Mouse (Mus musculus) embryonic stem cell, embryonic (primary cell): ENCODE measurements at regions not wholly inside any gene's neighbourhood (a gene's known extent, or its start where the extent isn't known, plus 50 kb on each side); places are given as distances from the start of the nearest gene placed in this dataset.

ENCODE experiments used
- CTCF ChIA-PET, 4 experiments: fragments of 300-600 bp in 2 of 4; fragments of 350-600 bp in 2 of 4; sonication (Branson Sonifier 250); formaldehyde crosslinking; loops; one replicate each; lab custom pipeline; 2022; ENCODE audit warnings: inconsistent platforms in 2 of 4; lab: Charles Lee
- POLR2A ChIA-PET, 4 experiments: fragments of 300-600 bp in 2 of 4; fragments of 350-600 bp in 2 of 4; sonication (Branson Sonifier 250); formaldehyde crosslinking; loops; one replicate each; lab custom pipeline; 2022; ENCODE audit warnings: antibody characterized with exemption in 4 of 4, inconsistent platforms in 1 of 4; lab: Charles Lee

- POLR2A ChIA-PET: no interaction called here
- CTCF ChIA-PET: no interaction called here
These were observed 247.3 kb upstream of the Zc3h12c start for GRCm38 (mm10) chr9:52415706-52416105.

- ChIA-PET CTCF (interaction anchor here in 1 of 4 experiments (0.6 kb wide), 1 partner anchor 1547 kb away, joined by 4 read pairs; no protein-coding TSS in a partner anchor), POLR2A (no interaction called here)
These were observed 239.5 kb upstream of the Zc3h12c start for GRCm38 (mm10) chr9:52407841-52408240.

- POLR2A ChIA-PET: no interaction called here
- CTCF ChIA-PET: no interaction called here
These were observed 234.1 kb upstream of the Zc3h12c start for GRCm38 (mm10) chr9:52402496-52402895.

GRCm38 (mm10) chr9:52379031-52379430 is 210.7 kb upstream of the Zc3h12c start:
- ChIA-PET CTCF (no interaction called here), POLR2A (no interaction called here)

- POLR2A ChIA-PET: no interaction called here
- CTCF ChIA-PET: no interaction called here
These were observed 209.4 kb upstream of the Zc3h12c start for GRCm38 (mm10) chr9:52377761-52378160.

GRCm38 (mm10) chr9:52376914-52377313 is 208.5 kb upstream of the Zc3h12c start:
- POLR2A ChIA-PET: no interaction called here
- CTCF ChIA-PET: interaction anchor here in 1 of 4 experiments (1.4 kb wide), 1 partner anchor 278 kb away, joined by 3 read pairs; no protein-coding TSS in a partner anchor

- ChIA-PET POLR2A (no interaction called here), CTCF (no interaction called here)
These were observed 202.9 kb upstream of the Zc3h12c start for GRCm38 (mm10) chr9:52371296-52371695.

GRCm38 (mm10) chr9:52368911-52369310 is 200.5 kb upstream of the Zc3h12c start:
- CTCF ChIA-PET: no interaction called here
- POLR2A ChIA-PET: no interaction called here

- POLR2A ChIA-PET: no interaction called here
- CTCF ChIA-PET: no interaction called here
These were observed 199.7 kb upstream of the Zc3h12c start for GRCm38 (mm10) chr9:52368080-52368479.

GRCm38 (mm10) chr9:52366046-52366445 is 197.7 kb upstream of the Zc3h12c start:
- POLR2A ChIA-PET: no interaction called here
- CTCF ChIA-PET: interaction anchor here in 1 of 4 experiments (0.7 kb wide), 1 partner anchor 123 kb away, joined by 3 read pairs; no protein-coding TSS in a partner anchor

GRCm38 (mm10) chr9:52361599-52361998 is 193.2 kb upstream of the Zc3h12c start:
- ChIA-PET POLR2A (no interaction called here), CTCF (no interaction called here)

- ChIA-PET CTCF (interaction anchor here in 1 of 4 experiments (0.6 kb wide), 1 partner anchor 1630 kb away, joined by 3 read pairs; no protein-coding TSS in a partner anchor), POLR2A (no interaction called here)
These were observed 191.0 kb upstream of the Zc3h12c start for GRCm38 (mm10) chr9:52359416-52359815.

- CTCF ChIA-PET: no interaction called here
These were observed 188.2 kb upstream of the Zc3h12c start for GRCm38 (mm10) chr9:52356549-52356948.

GRCm38 (mm10) chr9:52355187-52355982 is 187.0 kb upstream of the Zc3h12c start:
- POLR2A ChIA-PET: interaction anchor here in 1 of 4 experiments (0.5 to 1.0 kb wide), 2 partner anchors 25 to 435 kb away, joined by 3 to 5 read pairs; no protein-coding TSS in a partner anchor
- CTCF ChIA-PET: no interaction called here

More at GRCm38 (mm10) chr9:52356549-52356948, 188.2 kb upstream of the Zc3h12c start:
- POLR2A ChIA-PET: no interaction called here

- ChIA-PET CTCF (no interaction called here), POLR2A (no interaction called here)
These were observed 180.5 kb upstream of the Zc3h12c start for GRCm38 (mm10) chr9:52348536-52349527.

GRCm38 (mm10) chr9:52344177-52344877 is 176.0 kb upstream of the Zc3h12c start:
- ChIA-PET POLR2A (no interaction called here), CTCF (interaction anchor here in 1 of 4 experiments (0.5 kb wide), 1 partner anchor 1283 kb away, joined by 11 read pairs; no protein-coding TSS in a partner anchor)

- ChIA-PET CTCF (no interaction called here), POLR2A (no interaction called here)
These were observed 172.7 kb upstream of the Zc3h12c start for GRCm38 (mm10) chr9:52341029-52341428.

- CTCF ChIA-PET: no interaction called here
- POLR2A ChIA-PET: interaction anchor here in 1 of 4 experiments (0.6 kb wide), 1 partner anchor 248 kb away, joined by 4 read pairs; no protein-coding TSS in a partner anchor
These were observed 169.5 kb upstream of the Zc3h12c start for GRCm38 (mm10) chr9:52337786-52338322.

- CTCF ChIA-PET: no interaction called here
- POLR2A ChIA-PET: no interaction called here
These were observed 166.4 kb upstream of the Zc3h12c start for GRCm38 (mm10) chr9:52334767-52335166.
